Mouse (Mus musculus): ENCODE measurements around the gene Kcnh1. TPM values are rescaled to one million over a fixed set of nuclear protein-coding genes. Genes with fewer than 3 reads are reported as not detected.

The Kcnh1 gene
- polyA plus RNA-seq, 1 experiment from 2014 or later, result 3.5 TPM

DNA sequence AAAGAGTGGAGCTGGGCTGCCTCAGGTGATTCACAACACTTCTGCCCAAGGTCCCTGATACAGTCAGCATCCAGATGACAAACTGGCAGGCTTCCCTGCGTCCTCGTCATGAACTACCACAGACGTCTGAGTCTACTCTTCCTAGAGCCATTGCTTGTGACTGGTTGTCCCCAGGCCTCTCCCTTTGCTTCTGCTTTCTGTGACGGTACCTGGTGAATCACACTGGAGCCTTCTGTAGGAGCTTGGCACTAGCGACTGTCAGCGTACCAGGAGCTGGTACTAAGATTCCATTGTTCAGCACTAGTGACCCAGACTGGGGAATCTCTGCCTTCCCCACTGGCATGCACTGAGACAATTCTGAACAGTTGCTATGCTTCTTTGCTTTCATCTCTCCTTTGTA, 282.6 kb downstream of the Kcnh1 start:
- H3K27me3 ChIP-seq (replicated peaks; ENCODE audit: control insufficient read depth, insufficient read depth, low read length), result no peaks in the 10 kb centered on the region
- no peak overlapping the region for H3K27ac ChIP-seq (ENCODE audit: low read depth, low read length)
- ATAC-seq, result no peak
- no peak overlapping the region for H3K4me2 ChIP-seq (ENCODE audit: low read length)
- H3K4me1 ChIP-seq (ENCODE audit: control insufficient read depth, insufficient read depth, low read depth, low read length), result no peaks in the 10 kb centered on the region
- H3K36me3 ChIP-seq (ENCODE audit: control insufficient read depth, insufficient read depth, low read length), result no peaks in the 10 kb centered on the region
- no peaks in the 10 kb centered on the region for H3K9me3 ChIP-seq (ENCODE audit: control insufficient read depth, low read length)
- H3K4me3 ChIP-seq (ENCODE audit: low read length), result no peak overlapping the region
- WGBS, result 86% methylated on average over 6 of the region's 6 CpGs
- no peak overlapping the region for H3K9ac ChIP-seq (ENCODE audit: low read depth, low read length)

DNA sequence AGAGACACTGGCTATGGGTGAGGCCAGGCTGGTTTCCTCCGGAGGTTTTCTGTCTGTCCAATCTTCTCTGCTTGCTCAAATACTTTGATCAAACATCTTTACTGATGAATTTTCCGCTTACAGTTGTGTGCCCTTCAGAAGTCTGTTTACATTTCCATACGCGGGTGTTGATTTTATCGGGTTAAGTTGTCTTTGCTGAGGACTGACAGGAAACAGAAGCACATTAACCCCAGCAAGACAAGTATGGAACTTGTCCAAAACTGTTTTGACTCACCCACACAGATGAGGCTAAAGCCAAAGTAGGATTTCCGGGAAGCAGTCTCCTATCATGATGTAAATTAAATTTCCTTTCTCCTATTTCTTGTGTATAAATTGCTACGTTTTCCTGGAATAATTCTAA, 286.1 kb downstream of the Kcnh1 start:
- WGBS, result 73% methylated on average over 7 of the region's 7 CpGs
- Histone ChIP-seq H3K9ac (ENCODE audit: low read depth, low read length) (no peak overlapping the region), H3K4me3 (ENCODE audit: low read length) (no peak overlapping the region), H3K27me3 (replicated peaks; ENCODE audit: control insufficient read depth, insufficient read depth, low read length) (no peaks in the 10 kb centered on the region), H3K4me2 (ENCODE audit: low read length) (no peak overlapping the region), H3K27ac (ENCODE audit: low read depth, low read length) (no peak overlapping the region), H3K36me3 (ENCODE audit: control insufficient read depth, insufficient read depth, low read length) (no peaks in the 10 kb centered on the region), H3K9me3 (ENCODE audit: control insufficient read depth, low read length) (no peaks in the 10 kb centered on the region), H3K4me1 (ENCODE audit: control insufficient read depth, insufficient read depth, low read depth, low read length) (no peaks in the 10 kb centered on the region)
- ATAC-seq, result no peak

GRCm38 (mm10) chr1:192477556-192477955, 287.0 kb downstream of the Kcnh1 start:
- H3K27ac ChIP-seq (ENCODE audit: low read depth, low read length), result no peak overlapping the region
- H3K9me3 ChIP-seq (ENCODE audit: control insufficient read depth, low read length), result no peaks in the 10 kb centered on the region
- H3K4me3 ChIP-seq (ENCODE audit: low read length), result no peak overlapping the region
- no peak overlapping the region for H3K9ac ChIP-seq (ENCODE audit: low read depth, low read length)
- H3K4me1 ChIP-seq (ENCODE audit: control insufficient read depth, insufficient read depth, low read depth, low read length), result no peaks in the 10 kb centered on the region
- no peaks in the 10 kb centered on the region for H3K36me3 ChIP-seq (ENCODE audit: control insufficient read depth, insufficient read depth, low read length)
- no peaks in the 10 kb centered on the region for H3K27me3 ChIP-seq (replicated peaks; ENCODE audit: control insufficient read depth, insufficient read depth, low read length)
- 88% methylated on average over 6 of the region's 6 CpGs for WGBS
- H3K4me2 ChIP-seq (ENCODE audit: low read length), result no peak overlapping the region
- no peak for ATAC-seq

DNA sequence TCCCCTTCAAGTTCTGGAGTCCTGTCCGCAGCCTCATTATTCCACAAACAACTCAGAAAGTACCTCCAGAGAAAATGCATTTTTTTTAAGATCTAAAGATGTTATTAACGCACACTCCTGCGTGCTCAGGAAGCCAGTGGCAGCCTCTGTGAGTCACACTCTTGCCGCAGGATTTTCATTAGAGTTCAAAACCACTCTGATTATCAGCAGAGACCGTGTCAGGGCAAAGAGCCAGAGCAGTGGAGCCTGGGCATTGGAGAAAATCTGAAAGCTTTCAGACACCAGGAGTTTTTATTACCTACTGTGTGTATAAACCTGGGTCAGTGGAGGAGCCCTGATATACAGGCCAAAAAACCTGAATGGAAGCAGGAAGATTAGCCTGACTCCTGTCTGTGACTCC, 287.6 kb downstream of the Kcnh1 start:
- no peak overlapping the region for H3K4me3 ChIP-seq (ENCODE audit: low read length)
- H3K27ac ChIP-seq (ENCODE audit: low read depth, low read length), result no peak overlapping the region
- no peaks in the 10 kb centered on the region for H3K9me3 ChIP-seq (ENCODE audit: control insufficient read depth, low read length)
- ATAC-seq, result no peak
- WGBS, result 68% methylated on average over 5 of the region's 5 CpGs
- no peaks in the 10 kb centered on the region for H3K4me1 ChIP-seq (ENCODE audit: control insufficient read depth, insufficient read depth, low read depth, low read length)
- H3K9ac ChIP-seq (ENCODE audit: low read depth, low read length), result no peak overlapping the region
- H3K4me2 ChIP-seq (ENCODE audit: low read length), result no peak overlapping the region
- H3K27me3 ChIP-seq (replicated peaks; ENCODE audit: control insufficient read depth, insufficient read depth, low read length), result no peaks in the 10 kb centered on the region
- H3K36me3 ChIP-seq (ENCODE audit: control insufficient read depth, insufficient read depth, low read length), result no peaks in the 10 kb centered on the region

- no peaks in the 10 kb centered on the region for H3K4me1 ChIP-seq (ENCODE audit: control insufficient read depth, insufficient read depth, low read depth, low read length)
- H3K36me3 ChIP-seq (ENCODE audit: control insufficient read depth, insufficient read depth, low read length), result no peaks in the 10 kb centered on the region
- H3K4me3 ChIP-seq (ENCODE audit: low read length), result no peak overlapping the region
- ATAC-seq, result no peak
- H3K9me3 ChIP-seq (ENCODE audit: control insufficient read depth, low read length), result no peaks in the 10 kb centered on the region
- no peak overlapping the region for H3K27ac ChIP-seq (ENCODE audit: low read depth, low read length)
- H3K27me3 ChIP-seq (replicated peaks; ENCODE audit: control insufficient read depth, insufficient read depth, low read length), result no peaks in the 10 kb centered on the region
- WGBS, result 85% methylated on average over 8 of the region's 8 CpGs
- H3K4me2 ChIP-seq (ENCODE audit: low read length), result no peak overlapping the region
- H3K9ac ChIP-seq (ENCODE audit: low read depth, low read length), result no peak overlapping the region
Observed at GRCm38 (mm10) chr1:192480072-192480784, 289.7 kb downstream of the Kcnh1 start.

GRCm38 (mm10) chr1:192481446-192481845, 290.9 kb downstream of the Kcnh1 start:
- H3K9me3 ChIP-seq (ENCODE audit: control insufficient read depth, low read length), result no peaks in the 10 kb centered on the region
- H3K4me2 ChIP-seq (ENCODE audit: low read length), result no peak overlapping the region
- H3K27ac ChIP-seq (ENCODE audit: low read depth, low read length), result no peak overlapping the region
- no peak for ATAC-seq
- no peaks in the 10 kb centered on the region for H3K4me1 ChIP-seq (ENCODE audit: control insufficient read depth, insufficient read depth, low read depth, low read length)
- no peak overlapping the region for H3K9ac ChIP-seq (ENCODE audit: low read depth, low read length)
- no peak overlapping the region for H3K4me3 ChIP-seq (ENCODE audit: low read length)
- no peaks in the 10 kb centered on the region for H3K36me3 ChIP-seq (ENCODE audit: control insufficient read depth, insufficient read depth, low read length)
- no peaks in the 10 kb centered on the region for H3K27me3 ChIP-seq (replicated peaks; ENCODE audit: control insufficient read depth, insufficient read depth, low read length)

- no peaks in the 10 kb centered on the region for H3K9me3 ChIP-seq (ENCODE audit: control insufficient read depth, low read length)
- H3K27me3 ChIP-seq (replicated peaks; ENCODE audit: control insufficient read depth, insufficient read depth, low read length), result no peaks in the 10 kb centered on the region
- H3K9ac ChIP-seq (ENCODE audit: low read depth, low read length), result no peak overlapping the region
- H3K4me1 ChIP-seq (ENCODE audit: control insufficient read depth, insufficient read depth, low read depth, low read length), result peaks cover 2% of the 10 kb centered on the region; the same call in 1 of the 2 replicates
- H3K36me3 ChIP-seq (ENCODE audit: control insufficient read depth, insufficient read depth, low read length), result no peaks in the 10 kb centered on the region
- no peak overlapping the region for H3K27ac ChIP-seq (ENCODE audit: low read depth, low read length)
- 76% methylated on average over 3 of the region's 3 CpGs for WGBS
- no peak for ATAC-seq
- H3K4me3 ChIP-seq (ENCODE audit: low read length), result no peak overlapping the region
- no peak overlapping the region for H3K4me2 ChIP-seq (ENCODE audit: low read length)
Observed at GRCm38 (mm10) chr1:192485030-192485429, 294.5 kb downstream of the Kcnh1 start.

DNA sequence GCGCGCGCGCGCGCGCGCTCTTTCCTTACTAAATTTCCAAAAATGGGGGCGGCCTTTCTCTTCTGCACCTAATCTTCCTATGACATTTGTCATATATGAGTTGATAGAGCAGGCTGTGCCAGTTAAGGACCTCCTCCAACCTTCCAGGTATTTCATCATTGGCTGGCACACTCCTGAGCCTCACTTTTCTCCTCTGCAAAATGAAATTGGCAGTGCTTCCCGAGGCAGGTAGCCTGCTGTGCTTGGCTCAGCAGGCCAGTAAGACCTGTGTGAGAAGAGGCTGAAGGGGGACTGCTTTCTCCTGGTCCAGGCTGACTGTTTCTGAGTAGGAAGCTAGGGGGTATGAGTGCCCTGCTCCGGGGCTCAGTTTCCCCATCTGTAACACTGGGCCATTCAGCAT, 297.0 kb downstream of the Kcnh1 start:
- Histone ChIP-seq H3K27ac (ENCODE audit: low read depth, low read length) (no peak overlapping the region), H3K4me3 (ENCODE audit: low read length) (no peak overlapping the region), H3K27me3 (replicated peaks; ENCODE audit: control insufficient read depth, insufficient read depth, low read length) (no peaks in the 10 kb centered on the region), H3K9me3 (ENCODE audit: control insufficient read depth, low read length) (no peaks in the 10 kb centered on the region), H3K36me3 (ENCODE audit: control insufficient read depth, insufficient read depth, low read length) (no peaks in the 10 kb centered on the region), H3K4me2 (ENCODE audit: low read length) (no peak overlapping the region), H3K4me1 (ENCODE audit: control insufficient read depth, insufficient read depth, low read depth, low read length) (peaks cover 2% of the 10 kb centered on the region; the same call in 1 of the 2 replicates), H3K9ac (ENCODE audit: low read depth, low read length) (no peak overlapping the region)
- 92% methylated on average over 11 of the region's 11 CpGs for WGBS
- ATAC-seq, result no peak

- WGBS, result 78% methylated on average over 13 of the region's 13 CpGs
- Histone ChIP-seq H3K36me3 (ENCODE audit: control insufficient read depth, insufficient read depth, low read length) (no peaks in the 10 kb centered on the region), H3K4me3 (ENCODE audit: low read length) (no peak overlapping the region), H3K9me3 (ENCODE audit: control insufficient read depth, low read length) (no peaks in the 10 kb centered on the region), H3K27me3 (replicated peaks; ENCODE audit: control insufficient read depth, insufficient read depth, low read length) (no peaks in the 10 kb centered on the region), H3K4me2 (ENCODE audit: low read length) (no peak overlapping the region), H3K9ac (ENCODE audit: low read depth, low read length) (no peak overlapping the region), H3K27ac (ENCODE audit: low read depth, low read length) (no peak overlapping the region), H3K4me1 (ENCODE audit: control insufficient read depth, insufficient read depth, low read depth, low read length) (peaks cover 2% of the 10 kb centered on the region; the same call in 1 of the 2 replicates)
- no peak for ATAC-seq
Observed at GRCm38 (mm10) chr1:192489908-192490825, 299.6 kb downstream of the Kcnh1 start.
